Mouse (Mus musculus) right cerebral cortex, postnatal 14 days (tissue): ENCODE data around the gene Rfx2.

Experiments used
- DNase-seq: peaks from one replicate; pipeline ENCODE4 v3.0.0; 2022

The Rfx2 gene

DNA sequence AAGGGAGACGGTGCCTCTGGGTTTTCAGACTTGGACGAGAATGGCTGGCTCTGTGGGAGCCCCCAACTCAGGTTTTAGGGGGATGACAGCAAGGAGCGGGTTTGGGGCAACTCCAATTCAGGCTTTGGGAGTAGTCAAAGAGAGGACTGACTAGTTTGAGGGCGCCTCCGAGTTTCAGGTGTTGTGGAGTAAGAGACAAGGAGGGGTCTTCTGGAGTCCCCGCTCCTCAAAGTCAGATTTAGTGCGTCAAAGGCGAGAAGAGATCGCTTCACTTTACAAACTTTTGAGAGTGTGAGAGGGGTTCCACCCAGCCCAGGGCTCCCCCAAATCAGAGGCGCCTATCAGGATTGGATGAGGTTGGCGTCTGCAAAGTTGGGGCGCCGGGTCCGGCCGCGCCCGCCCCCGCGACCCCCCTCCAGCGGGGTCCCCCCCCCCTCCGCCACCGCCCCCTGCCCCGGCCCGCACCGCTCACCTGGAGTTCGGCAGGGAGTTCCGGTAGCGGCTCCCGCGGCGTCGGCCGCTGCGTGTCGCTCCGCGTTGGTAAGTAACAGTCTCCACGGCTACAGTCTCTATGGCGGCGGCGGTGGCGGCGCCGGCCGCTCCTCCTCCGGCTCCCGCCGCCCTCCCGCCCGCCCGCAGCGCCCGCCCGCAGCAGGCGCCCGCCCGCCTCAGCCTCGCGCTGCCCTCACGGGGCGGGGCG, at the start of gene Rfx2:
TSS of gene Rfx2 (minus strand) at position 603 of the 700 bp plus-strand sequence.
- DNase-seq, result no peak

DNA sequence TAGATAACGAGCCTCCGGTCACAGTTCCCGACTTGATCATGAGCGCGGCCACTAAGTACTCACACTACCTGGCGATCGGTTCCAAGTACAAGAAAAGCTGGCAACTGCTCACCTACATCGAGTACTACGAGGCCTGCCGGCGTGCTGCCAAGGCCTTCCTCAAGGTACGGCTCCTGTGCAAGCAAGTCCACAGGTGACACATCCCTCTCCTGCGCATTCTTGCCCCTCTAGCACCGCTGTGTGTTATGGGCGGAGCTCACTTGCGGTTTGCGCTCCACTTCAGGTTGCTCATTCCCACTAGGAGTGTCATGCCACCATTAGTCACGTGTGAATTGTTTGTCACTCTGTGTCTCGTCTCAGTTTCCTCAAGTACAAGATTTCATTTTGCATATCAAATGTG, 46.6 kb upstream of the Rfx2 start:
- no peak for DNase-seq

DNA sequence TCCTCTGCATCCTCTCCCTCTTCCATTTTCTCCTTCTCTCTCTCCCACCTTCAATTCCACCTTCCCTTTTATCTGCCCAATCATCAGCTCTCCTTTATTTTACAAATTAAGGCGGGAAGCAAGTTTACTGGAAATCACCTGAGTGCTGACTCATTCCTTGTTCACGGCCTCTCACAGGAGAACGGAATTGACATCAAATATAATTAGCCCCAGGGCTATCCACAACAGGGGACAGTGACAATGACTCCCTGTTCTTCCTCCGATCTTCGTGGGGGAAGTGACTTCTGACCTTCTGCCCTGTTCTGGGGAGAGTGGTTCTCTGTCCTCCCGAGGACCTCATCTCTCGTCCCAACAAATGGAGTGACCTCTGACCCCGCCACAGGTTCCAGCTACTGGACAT, 46.2 kb upstream of the Rfx2 start:
- no peak for DNase-seq

DNA sequence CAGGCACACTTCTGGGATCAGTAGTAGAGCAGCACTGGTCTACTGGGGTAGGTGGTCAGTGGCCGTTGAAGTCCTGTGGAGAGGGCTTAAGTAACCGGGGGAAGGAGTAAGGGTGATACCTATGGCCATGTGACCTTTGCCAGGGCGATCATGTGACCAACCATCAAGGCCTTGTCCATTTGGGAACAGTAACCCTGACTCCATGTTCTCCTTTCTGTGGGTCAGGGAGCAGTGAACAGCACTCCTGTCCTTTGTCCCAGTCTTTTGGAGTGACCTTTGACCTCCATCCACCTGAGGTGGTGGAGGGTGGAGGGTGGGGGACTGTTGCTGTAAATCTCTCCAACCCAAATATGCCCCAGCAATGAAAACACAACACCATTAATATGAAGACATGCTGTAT, 45.7 kb upstream of the Rfx2 start:
- no peak for DNase-seq

DNA sequence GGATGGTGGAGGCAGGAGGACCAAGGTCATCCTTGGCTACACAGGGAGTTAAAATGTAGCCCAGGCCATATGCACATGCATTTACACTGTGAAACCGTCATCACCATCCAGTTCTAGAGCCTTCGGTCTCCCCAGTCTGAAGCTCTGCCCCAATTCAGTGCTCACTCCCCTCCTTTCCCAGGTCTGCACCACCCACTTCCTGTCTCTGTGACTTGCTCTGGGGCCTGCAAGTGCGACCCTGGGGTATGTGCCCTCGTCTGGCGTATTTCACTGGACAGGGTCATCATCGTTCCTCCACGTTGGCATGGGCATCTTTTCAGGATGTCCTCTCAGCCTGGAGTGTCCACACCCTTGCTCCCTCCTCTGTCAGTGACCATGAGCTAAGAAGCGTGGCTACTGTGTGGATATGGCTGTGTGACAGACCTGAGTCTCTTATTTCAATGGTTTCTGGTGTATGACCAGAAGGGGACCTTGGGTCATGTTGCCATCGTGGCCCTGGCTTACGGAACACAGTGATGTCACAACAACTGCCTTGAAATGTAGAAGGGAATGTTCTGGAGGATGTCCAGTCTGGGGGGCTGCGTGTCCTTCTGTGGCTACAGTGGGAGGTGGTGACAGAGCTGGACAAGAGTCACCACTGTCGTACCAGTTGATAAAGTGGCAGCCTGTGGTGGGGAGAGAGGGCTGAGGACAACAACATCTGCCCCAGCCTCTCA, 44.3 kb upstream of the Rfx2 start, which contains the start of gene 1700061G19Rik:
TSS of gene 1700061G19Rik (plus strand) at position 542 of the 716 bp plus-strand sequence.
- no peak for DNase-seq

DNA sequence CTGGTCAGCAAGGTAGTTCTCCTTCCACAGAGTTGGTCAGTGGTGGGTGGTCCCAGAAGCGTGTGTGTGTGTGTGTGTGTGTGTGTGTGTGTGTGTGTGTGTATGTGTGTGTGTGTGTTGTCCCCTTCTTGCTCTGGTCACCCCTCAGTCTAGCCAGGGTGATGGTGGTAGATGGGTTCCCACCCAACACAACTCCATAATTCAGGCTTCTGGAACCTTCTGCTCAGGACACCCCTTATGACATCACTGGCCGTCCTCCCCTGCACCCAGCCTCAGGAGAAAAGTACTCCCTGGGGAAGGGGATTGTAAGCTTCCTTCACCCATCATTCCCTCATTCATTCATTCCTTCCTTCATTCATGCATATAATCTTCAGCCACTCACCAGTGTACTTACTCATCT, 43.4 kb upstream of the Rfx2 start, which contains the start of gene Acsbg2:
TSS of gene Acsbg2 (minus strand) at position 211 of the 400 bp plus-strand sequence.
- no peak for DNase-seq

DNA sequence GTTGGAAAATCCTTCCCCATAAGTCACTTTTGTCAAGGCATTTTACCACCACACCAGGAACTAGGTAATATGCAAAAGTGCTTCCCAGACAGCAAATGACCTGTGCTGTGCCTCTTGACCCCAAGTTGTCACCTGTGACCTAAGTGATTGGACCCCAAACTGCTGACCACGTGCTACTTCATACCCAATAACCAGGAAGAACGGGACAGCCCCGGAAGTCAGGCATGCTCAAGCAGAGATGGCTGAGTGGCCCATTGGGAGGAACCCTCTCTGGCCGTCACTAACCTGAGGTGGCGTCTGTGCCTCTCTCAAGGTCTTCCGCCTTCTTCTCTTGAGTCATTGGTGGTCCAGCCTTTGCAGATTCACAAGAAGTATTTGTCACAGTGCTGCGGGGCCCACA, 41.7 kb upstream of the Rfx2 start:
- no peak for DNase-seq

DNA sequence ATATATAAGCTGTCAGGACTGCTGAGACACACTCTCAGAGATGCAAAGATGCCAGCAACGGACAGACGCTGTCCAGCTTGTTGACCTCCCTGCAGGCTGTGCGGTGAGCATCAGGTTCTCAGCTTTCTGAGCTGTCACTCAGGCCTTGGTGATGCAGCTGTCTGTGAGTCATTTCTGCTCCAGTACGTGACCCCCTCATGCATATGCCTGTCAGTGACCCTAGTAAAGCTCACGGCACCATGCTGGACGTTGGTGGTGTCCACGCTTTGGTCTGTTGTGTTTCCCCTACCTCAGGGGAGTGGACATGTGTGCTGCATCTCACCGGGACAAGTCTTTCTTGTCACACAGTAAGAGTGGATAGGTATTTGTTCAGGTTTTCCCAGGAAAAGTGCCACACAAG, 41.0 kb upstream of the Rfx2 start:
- no peak for DNase-seq

DNA sequence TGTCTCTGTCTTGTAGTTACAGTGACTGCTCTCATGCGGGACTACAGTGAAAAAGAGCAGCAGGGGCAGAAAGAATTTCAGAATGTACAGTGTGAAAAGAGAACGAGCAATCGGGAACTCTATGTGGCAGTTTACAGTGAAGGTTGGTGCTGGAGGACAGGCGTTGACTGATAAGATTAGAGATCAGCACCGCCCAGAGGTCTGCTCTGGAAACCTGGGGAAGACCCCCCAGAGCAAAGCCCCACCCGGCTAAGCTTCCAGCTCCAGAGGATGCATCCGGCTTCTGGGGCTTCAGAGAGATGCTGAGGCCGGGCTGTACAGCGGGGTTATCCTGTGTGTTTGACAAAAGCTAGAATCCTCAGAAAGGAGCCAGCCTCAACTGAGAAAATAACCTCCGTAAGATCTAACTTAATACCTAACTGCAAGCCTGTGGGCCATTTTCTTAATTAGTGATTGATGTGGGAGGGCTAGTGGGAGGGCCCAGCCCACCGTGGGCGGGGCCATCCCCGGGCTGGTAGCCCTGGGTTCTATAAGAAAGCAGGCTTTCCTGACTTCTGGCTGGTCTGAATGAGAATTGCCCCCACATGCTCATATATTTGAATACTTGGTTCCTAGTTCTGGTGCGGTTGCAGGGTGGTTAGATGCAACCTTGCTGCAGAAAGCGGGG, 39.6 kb upstream of the Rfx2 start:
- no peak for DNase-seq

DNA sequence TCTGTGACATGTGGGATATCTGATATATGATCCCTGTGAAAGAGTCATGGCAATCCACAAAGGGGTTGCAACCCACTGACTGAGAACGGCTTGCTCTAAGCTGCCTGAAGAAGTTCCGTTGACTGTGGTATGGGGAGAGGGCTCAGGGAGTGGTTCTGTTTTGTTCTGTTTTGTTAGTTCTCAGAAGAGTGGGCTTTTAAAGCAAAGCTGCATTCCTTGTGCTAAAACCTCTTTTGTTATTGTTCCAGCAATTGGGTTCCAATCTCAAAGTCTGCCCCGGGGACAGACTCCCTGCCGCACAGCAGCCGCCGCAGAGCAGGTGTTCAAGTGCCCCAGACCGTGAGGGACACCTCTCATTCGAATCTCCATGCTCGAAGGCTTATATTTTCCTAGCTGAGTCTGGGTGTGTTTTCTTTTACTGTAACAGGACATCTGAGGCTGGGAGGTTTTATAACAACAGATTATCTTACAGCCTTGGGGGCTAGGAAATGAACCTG, 38.7 kb upstream of the Rfx2 start:
- DNase-seq, result no peak

DNA sequence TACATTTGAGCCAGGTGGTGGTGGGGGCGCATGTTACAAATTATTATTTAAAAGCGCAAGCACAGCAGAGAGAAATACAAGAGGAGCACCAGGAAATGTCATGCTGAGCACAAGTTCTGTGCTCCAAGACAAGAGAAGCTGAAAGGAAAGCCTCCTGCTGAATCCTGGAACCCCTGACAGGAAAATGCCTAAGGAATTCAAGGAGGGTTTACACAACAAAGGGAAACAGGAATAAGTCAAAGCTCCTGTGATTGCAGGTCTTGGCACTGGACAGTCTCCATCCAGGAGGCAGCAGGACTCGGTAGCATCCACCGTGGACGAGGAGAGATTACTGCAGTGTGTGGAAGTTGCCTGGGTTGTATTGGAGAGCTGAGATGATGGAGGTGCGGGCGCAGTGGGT, 35.3 kb upstream of the Rfx2 start:
- no peak for DNase-seq

DNA sequence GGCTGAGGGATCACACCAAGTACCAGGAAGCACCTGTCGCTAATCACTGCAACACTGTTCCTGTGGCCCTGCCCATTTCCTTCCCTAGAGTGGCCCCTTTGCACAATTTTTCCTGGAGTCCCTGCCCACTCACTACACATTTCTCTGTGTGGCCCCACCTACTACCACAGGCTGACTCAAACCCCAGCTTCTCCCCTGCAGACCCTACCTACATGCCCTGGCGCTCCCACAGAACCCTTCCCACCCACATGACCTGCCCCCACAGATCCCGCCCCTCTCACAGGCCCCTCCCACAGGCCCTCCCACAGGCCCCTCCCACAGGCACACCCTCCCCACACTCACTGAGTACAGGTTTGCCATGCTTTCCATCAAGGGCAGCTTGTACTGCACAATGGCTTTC, 30.4 kb upstream of the Rfx2 start:
- DNase-seq, result no peak

DNA sequence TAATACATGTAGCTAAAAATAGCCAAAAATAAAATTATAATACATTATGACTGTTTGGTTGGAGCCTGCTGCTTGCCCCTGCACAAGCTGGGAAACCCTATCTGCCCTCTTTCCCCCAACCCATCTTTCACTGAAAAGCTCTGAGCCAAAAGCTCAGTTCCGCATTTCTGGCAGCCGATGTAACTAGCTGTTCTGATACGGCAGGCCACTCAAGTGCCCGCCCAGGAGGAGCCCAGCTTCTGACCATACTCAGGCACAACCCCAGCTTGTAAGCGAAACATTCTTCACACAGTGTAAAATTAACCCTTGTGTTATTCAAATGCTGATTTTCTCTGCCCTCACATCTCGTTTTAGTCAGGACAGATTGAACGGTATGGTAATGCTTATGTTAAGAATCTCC, 28.1 kb upstream of the Rfx2 start:
- no peak for DNase-seq

DNA sequence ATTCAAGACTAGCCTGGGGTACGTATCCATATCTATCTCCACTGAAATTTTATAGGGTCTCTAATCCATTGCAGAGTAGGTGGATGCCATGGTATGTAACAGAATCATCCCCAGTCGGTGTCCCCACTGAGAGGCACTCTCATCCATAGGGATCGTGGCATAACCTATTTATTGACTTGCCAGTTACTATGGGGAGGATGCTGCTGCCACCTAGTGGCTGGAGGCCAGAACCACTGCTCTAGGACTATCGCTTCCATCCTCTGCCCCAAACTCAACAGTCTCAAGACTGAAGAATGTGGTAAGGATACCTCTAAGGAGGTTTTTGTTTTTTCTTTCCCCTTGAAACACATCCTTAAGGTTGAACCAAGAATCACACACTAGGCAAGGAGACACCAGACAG, 27.4 kb upstream of the Rfx2 start:
- peak; percentile 54 for DNase-seq

DNA sequence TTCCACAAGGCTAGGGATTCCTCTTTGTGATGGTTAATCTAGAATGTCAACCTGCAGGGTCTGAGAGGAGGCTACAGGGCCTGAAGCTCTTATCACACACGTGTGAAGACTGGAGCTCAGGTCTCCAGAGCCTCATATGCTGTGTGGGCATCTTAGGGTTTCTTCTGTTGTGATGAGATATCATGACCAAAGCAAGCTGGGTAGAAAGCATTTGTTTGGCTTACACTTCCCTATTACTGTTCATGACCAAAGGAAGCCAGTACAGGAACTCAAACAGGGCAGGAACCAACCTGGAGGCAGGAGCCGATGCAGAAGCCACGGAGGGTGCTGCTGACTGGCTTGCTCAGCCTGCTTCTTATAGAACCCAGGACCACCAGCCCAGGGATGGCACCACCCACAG, 24.6 kb upstream of the Rfx2 start:
- DNase-seq, result no peak

DNA sequence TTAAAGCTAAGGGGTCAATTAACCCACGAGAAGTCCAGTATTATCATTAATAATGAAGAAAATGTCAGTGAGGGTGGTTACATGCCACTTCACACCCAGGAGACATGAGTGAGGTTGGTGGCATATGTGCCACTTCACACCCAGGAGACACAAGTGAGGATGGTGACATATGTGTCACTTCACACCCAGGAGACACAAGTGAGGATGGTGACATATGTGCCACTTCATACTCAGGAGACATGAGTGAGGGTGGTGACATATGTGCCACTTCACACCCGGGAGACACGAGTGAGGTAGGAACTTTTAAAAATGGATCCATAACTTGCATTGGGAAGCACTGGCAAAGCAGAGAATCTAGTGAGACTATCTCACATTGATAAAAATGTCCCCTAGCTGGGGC, 20.4 kb upstream of the Rfx2 start:
- no peak for DNase-seq

DNA sequence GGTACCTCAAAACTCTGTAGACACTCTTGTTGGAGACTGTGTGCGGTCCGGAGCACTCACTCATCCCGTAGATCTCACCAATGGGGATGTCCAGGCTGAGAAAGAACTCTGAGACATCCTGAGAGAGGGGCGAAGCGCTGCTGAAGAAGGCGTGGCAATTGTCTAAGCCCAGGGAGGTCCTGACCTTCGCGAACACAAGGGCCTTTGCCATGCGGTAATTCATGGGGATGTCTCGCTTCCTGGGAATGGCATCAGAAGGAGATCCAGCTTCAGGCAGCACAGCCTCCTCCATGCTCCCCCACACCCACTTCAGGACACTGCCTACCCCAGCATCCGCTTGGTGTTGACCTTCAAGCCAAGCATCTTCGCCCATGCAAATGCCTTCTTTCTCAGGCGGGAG, 18.9 kb upstream of the Rfx2 start:
- DNase-seq, result no peak

DNA sequence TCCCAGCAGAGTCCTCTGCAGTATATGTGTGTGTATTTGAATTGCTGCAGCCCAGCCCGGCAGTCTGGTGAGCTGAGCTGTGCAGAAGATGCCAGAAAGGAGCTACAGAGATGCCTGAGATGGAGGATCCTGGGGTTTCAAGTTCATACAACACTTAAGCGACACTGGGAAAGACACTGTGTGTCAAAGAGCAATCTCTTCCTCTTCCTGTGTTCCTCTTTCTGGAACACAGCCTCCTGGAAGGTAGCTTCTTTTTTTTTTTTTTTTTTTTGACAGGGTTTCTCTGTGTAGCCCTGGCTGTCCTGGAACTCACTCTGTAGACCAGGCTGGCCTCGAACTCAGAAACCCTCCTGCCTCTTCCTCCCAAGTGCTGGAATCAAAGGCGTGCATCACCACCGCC, 18.0 kb upstream of the Rfx2 start:
- no peak for DNase-seq

DNA sequence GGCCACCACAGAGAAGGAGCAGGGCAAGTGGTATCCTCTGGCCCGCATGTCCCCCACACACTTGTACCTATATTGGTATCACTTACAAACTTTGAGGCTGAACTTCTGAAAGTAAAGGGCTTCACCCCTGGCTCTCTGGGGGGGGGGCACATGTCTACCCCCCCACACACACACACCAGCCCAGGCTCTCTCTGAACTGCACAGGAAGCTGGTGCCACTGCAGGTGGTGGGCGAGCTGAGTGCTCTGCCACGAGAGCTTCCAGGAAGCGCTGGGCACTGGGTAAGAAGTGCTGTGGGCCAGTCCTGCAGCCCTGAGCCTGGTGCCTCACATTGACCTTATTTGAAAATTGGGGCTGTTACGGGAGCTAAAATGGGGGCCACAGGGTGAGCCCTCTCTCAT, 12.9 kb upstream of the Rfx2 start:
- no peak for DNase-seq

DNA sequence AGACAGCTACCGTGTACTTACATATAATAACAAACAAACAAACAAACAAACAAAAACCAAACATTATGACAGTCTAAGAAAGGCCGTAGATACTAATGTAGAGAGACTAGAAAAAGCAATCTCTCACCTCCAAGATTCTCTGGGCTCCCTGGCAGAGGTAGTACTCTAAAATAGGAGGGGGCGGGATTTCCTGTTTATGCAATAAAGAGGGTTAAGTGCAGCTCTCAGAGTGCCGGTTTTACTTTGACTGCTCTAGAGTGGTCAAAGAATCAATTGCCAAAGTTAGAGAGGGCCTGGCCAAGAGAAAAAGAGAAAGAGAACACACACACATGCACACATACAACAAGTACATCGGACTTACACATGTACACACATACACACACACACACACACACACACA, 11.4 kb upstream of the Rfx2 start:
- DNase-seq, result no peak

DNA sequence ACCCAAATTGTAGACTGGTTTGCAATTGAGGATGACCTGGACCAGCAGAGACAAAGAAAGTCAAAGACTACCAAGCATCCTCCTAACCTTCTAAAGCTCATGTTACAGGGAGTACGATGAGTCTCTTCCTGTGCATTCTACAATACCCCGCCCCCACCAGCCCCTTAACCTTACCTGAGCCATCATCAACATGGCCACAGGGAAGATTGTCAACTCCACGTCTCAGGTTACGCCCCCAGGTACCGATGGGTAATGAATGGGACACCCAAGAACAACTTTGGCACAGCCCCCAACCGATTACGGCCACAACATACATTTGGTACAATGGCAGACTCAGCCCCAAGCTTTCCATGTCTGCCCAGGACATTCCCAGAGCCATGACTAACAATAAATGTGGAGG, 9.7 kb upstream of the Rfx2 start:
- no peak for DNase-seq

DNA sequence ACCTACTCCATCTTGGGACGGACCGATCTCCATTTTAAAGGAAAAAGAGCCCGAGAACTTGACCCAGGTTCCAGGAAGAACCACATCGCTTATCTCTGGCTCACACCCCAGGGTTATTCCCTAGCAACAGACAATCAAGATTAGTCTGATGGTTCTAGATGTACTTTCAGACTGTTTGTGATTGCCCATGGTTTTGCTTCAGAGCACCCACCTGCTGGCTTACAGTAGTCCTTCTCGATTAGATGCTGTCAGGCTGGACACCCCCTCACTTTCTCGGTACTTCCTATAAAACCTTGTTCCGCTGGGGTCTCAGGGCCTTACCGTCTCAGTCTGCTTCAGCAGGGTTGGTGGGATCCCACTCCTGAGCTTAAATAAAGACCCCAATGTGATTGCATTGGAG, 5.5 kb upstream of the Rfx2 start:
- DNase-seq, result no peak

DNA sequence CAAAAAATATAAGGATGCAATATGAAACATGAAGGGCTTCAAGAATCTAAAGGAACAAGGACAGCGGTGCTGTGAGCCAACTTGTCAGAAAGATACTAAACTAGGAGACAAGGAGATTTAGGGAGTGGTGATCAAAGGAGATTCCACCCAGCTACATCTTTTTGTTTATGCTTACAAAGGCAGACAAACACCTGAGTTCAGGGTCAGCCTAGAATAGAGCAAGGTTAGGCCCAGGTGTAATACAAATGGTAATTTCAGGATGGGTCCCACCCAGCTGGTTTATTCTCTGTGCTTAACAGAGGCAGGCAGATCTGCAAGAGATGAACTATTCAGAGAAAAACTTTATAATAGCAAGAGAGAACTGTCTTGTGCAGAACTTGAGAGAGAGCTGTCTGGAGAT, 2.6 kb upstream of the Rfx2 start:
- DNase-seq, result no peak

DNA sequence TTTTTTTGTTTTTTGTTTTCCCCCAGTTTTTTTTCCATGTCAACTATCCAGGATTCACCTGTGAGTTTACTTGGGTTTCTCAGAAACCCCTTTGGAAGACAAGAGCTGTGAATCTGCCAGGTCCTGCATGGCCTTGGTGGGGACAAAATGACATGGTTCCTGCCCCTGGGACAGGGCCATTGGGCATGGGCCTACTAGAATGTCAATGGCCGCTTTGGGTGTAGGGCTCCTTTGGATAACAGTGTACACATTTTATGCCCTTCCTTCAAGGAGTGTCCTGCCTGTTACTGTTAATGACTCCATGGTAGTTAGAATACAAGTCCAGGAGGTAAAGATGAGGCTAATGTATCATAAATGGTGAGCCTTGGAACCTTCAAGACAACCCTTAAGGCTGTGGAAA, 2.1 kb upstream of the Rfx2 start:
- no peak for DNase-seq
